Mouse (Mus musculus) lung, postnatal 10 days (tissue): ENCODE measurements at regions not wholly inside any gene's neighbourhood (a gene's known extent, or its start where the extent isn't known, plus 50 kb on each side); places are given as distances from the start of the nearest gene placed in this dataset.

ENCODE experiments used
- DNase-seq: peaks from one replicate; pipeline ENCODE4 v3.0.0; 2021

GRCm38 (mm10) chr4:37974891-37975448, 1023.4 kb upstream of the Lingo2 start:
- DNase-seq: peak; percentile 68
